Mouse (Mus musculus): ENCODE results near the gene Tnfaip8l1.
A peak's percentile ranks its signal among the peaks of the same experiment; 100 is the strongest.

Tnfaip8l1 gene

GRCm38 (mm10) chr17:56162231-56162774, at the start of gene Tnfaip8l1:
Gene Tnfaip8l1 (plus strand): TSS chr17:56162477.
- DNase-seq (ENCODE audit: extremely low read depth, insufficient read length, low spot score) = peak; percentile 98

GRCm38 (mm10) chr17:56112743-56113142, 49.5 kb upstream of the Tnfaip8l1 start:
- no peak for DNase-seq (ENCODE audit: extremely low read depth, insufficient read length, low spot score)

- DNase-seq (ENCODE audit: extremely low read depth, insufficient read length, low spot score) = no peak
Measured at GRCm38 (mm10) chr17:56116193-56116592, 46.1 kb upstream of the Tnfaip8l1 start.

GRCm38 (mm10) chr17:56117251-56117710, 45.0 kb upstream of the Tnfaip8l1 start, which contains the start of gene Plin5:
Gene Plin5 (minus strand): TSS chr17:56117596.
- no peak for DNase-seq (ENCODE audit: extremely low read depth, insufficient read length, low spot score)

- DNase-seq (ENCODE audit: extremely low read depth, insufficient read length, low spot score) = no peak
Measured at GRCm38 (mm10) chr17:56119431-56119830, 42.8 kb upstream of the Tnfaip8l1 start.

- DNase-seq (ENCODE audit: extremely low read depth, insufficient read length, low spot score) = no peak
Measured at GRCm38 (mm10) chr17:56119981-56120880, 42.0 kb upstream of the Tnfaip8l1 start.

- no peak for DNase-seq (ENCODE audit: extremely low read depth, insufficient read length, low spot score)
Measured at GRCm38 (mm10) chr17:56121826-56122225, 40.5 kb upstream of the Tnfaip8l1 start, which contains the start of gene Lrg1. Gene Lrg1 (minus strand): TSS chr17:56122001.

GRCm38 (mm10) chr17:56123161-56123560, 39.1 kb upstream of the Tnfaip8l1 start:
- DNase-seq (ENCODE audit: extremely low read depth, insufficient read length, low spot score) = no peak

GRCm38 (mm10) chr17:56123681-56124340, 38.5 kb upstream of the Tnfaip8l1 start:
- no peak for DNase-seq (ENCODE audit: extremely low read depth, insufficient read length, low spot score)

GRCm38 (mm10) chr17:56124377-56125275, 37.7 kb upstream of the Tnfaip8l1 start:
- DNase-seq (ENCODE audit: extremely low read depth, insufficient read length, low spot score) = no peak

GRCm38 (mm10) chr17:56125276-56125630, 37.0 kb upstream of the Tnfaip8l1 start:
- no peak for DNase-seq (ENCODE audit: extremely low read depth, insufficient read length, low spot score)

GRCm38 (mm10) chr17:56126175-56126574, 36.1 kb upstream of the Tnfaip8l1 start:
- DNase-seq (ENCODE audit: extremely low read depth, insufficient read length, low spot score) = no peak

GRCm38 (mm10) chr17:56128246-56128645, 34.0 kb upstream of the Tnfaip8l1 start:
- DNase-seq (ENCODE audit: extremely low read depth, insufficient read length, low spot score) = no peak

GRCm38 (mm10) chr17:56131136-56131535, 31.1 kb upstream of the Tnfaip8l1 start:
- no peak for DNase-seq (ENCODE audit: extremely low read depth, insufficient read length, low spot score)

- peak; percentile 54 for DNase-seq (ENCODE audit: extremely low read depth, insufficient read length, low spot score)
Measured at GRCm38 (mm10) chr17:56131814-56132213, 30.5 kb upstream of the Tnfaip8l1 start.

- DNase-seq (ENCODE audit: extremely low read depth, insufficient read length, low spot score) = peak; percentile 57
Measured at GRCm38 (mm10) chr17:56132661-56133060, 29.6 kb upstream of the Tnfaip8l1 start.

- DNase-seq (ENCODE audit: extremely low read depth, insufficient read length, low spot score) = peak; percentile 83
Measured at GRCm38 (mm10) chr17:56133457-56134363, 28.6 kb upstream of the Tnfaip8l1 start.

- peak; percentile 78 for DNase-seq (ENCODE audit: extremely low read depth, insufficient read length, low spot score)
Measured at GRCm38 (mm10) chr17:56134463-56134971, 27.8 kb upstream of the Tnfaip8l1 start.

GRCm38 (mm10) chr17:56136558-56136957, 25.7 kb upstream of the Tnfaip8l1 start:
- DNase-seq (ENCODE audit: extremely low read depth, insufficient read length, low spot score) = no peak

All from 3134 (cell line).